Mouse (Mus musculus): ENCODE measurements at regions not wholly inside any gene's neighbourhood (a gene's known extent, or its start where the extent isn't known, plus 50 kb on each side); places are given as distances from the start of the nearest gene placed in this dataset.
"Not testable (repeated sequence)": the region's sequence is repeated elsewhere in the genome, so short reads cannot be mapped to it uniquely, and the experiment has no call there.

DNA sequence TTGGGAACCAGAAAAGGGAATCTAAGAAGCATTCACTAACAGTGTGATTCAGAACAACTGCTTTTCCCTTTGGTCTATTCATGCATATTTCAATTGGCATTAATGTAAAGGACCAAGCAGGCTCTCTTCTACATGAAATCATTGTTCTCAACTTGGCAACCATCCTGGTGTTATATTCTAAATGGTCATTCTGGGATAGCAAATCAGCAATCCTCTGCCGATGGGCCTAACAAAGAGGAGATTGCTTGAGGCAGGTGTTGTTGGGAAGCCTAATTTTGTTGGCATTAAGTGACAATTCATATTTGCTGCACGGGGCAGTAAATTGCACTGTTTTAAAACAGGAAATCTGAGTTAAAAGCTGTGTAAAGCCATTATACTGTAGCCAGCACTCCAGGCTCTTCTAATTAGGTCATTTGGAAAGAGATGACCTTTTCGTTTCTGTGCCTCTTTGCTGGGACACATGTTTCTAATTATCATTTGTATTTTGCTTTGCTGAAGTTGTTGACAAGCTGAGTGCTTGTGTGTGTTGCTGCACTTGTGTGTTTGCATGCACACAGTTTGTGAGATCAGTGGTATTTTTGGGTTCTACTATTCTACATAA lies 275.4 kb downstream of the Cetn3 start:
- no peak for DNase-seq (ENCODE audit: low spot score)

DNA sequence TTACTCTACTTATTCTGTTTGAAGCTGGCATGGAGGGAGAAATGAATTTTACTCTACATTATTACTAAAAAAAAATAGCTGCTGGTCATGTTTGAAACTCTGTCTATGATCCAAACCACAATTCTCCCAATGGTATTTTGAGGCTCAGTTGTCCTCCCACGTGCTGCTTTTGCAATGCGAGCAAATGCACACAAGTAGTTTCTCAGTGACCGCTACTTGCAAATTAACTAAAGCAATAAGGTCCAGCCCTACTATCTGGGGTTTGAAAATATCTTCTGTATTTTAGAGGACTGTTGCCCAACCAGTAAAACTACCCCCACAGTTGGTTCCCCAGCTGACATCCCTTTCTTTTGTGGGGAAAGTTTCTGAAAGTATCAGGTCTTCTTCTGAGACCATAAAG lies 276.0 kb downstream of the Cetn3 start:
- DNase-seq (ENCODE audit: low spot score) = no peak

DNA sequence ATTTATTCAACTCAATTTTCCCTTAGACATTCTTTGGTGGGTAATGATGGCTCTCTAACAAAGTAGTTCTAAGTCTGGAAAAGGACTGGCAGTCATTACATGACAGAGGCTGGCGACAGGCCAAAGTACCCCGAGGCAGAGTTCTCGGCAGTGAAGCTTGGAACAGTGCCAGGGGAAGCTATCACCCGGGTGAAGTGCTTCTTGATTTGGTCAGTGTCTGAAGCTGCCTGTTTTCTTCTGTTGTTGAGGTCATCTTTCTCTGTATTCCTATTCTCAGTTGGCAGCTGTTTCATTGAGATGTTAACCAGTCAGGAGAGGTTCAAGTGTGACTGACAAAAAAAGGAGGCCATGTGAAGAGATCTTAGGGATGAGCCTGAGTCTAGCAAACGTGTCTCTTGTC lies 276.6 kb downstream of the Cetn3 start:
- DNase-seq (ENCODE audit: low spot score) = no peak

DNA sequence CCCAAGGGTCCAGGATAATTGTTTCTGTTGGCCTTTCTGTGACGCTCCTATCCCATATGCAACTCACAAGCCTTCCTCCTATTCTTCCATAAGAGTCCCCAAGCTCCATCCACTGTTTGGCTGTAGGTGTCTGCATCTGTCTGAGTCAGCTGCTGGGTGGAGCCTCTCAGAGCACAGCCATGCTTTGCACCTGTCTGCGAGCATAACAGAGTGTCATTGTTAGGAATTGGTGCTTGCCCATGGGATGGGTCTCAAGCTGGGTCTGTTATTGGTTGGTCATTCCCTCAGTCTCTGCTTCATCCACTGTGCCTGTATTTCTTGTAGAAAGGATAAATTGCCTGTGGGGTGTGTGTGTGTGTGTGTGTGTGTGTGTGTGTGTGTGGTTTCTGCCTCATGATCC lies 281.0 kb downstream of the Cetn3 start:
- not testable (repeated sequence) for DNase-seq (ENCODE audit: low spot score)

DNA sequence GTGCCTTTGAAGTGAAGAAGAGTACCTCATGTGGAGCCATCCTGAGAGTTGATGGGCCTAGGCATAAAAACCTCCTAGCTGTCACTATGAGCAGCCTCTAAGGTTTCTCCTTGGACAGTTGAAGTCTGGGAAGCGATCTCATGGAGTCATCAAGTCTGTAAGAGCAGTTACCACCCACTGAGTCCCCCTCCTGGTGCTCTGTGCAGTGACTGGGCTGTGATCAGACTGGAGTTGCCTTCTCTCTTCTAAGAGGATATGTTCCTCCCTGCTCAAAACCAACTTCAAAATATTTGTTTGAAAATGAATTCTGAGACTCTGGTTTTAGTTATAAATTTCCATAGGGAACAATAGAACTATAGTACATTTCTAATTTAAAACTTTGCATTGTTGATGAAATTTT lies 283.3 kb downstream of the Cetn3 start:
- DNase-seq (ENCODE audit: low spot score) = no peak

DNA sequence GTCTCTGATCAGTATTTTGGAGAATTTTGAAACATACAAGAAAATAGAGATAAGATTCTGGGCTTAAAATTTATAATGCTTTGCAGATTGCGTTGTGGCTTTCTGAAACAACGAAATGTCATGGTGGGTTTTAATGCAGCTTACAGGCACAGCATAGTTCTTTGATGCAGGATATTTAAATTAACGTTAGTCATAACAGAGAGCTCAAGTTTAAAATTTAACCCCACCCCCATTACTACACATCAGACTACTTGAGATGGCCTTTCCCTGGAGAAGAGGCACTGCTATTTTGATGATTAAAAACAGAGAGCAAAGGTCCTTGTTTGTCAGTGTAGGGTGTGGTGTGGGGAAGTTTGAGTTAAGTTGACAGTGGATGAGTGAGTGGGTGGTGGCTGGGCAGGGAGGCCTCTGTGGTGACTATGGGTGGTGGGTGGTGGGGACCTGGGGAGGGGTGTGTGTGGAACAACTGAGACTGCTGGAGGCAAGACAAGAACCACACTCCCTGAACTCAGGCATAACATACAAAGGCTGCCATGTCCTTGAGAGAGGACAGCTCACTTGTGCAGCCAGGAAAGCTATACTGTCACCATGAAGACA lies 283.9 kb downstream of the Cetn3 start:
- no peak for DNase-seq (ENCODE audit: low spot score)

DNA sequence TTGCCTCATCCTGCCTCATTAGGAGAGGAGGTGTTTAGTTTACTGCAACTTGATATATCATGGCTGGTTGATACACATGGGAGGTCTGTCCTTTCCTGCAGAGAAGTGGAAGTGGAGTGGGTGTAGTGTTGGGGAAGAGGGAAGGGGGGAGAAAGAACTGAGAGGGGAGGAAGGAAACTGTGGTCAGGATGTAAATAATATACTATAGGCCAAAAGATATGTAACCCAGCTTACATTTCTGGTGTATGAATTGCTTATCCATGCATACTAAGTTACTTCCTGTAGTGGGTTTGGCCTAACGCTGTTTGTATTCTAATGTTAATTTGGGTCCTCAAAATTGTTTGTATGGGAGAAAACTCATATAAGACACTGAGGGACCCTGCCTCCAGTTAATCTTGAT lies 289.6 kb downstream of the Cetn3 start:
- DNase-seq (ENCODE audit: low spot score) = no peak

DNA sequence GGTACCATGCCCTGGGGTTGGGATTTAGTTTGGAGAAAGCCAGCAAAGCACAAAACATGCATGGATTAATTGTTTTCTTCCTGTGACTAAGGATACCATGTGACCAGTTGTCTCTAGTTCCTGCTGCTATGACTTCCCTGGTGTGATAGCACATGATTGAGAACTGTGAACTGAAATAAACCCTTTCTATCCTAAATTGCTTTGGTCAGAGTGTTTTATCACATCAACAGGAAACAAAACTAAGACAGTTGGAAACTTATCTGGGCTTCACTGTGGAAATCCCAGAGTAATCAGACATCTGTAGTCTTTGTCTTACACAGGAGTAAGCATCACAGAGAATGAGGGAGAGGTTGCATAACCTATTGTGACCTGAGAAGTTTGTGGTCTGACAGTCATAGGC lies 290.5 kb downstream of the Cetn3 start:
- DNase-seq (ENCODE audit: low spot score) = no peak

DNA sequence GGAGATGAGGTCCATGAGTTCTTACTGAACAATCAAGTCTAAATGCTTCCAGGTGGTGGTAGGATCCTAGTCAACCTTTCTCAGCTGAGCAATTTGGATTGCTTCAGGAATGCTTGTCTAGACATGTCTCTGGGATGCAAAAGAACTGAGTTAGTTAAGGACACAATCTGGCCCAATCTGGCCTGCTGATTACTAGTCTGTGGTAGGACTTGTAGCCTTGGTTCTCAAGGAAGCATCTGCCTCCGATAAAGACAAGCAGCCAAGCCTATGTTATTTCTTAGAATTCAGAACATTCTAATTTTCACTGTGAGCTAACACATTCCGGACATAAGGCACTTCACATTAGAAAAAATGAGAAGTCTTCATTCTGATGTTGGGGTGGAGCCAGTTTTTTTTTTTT lies 298.5 kb downstream of the Cetn3 start:
- no peak for DNase-seq (ENCODE audit: low spot score)

DNA sequence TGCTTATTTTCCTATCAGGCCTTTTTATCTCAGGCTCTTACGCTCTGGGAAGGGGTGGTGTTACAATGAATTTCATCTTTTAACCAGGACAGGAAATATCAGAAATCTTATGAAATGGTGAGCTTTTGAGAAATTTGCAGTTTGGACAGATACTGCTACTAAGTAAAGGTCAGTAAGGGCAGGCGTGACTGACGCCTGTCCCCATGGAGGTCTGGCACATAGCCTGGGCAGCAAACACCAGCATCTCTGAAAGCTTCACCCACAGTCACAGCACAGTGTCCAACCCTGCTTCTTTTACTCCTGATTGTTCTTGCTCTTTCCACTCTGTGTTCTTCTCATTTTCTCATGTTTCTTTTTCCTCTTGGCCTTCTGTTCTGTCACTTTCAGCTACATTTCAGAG lies 304.8 kb downstream of the Cetn3 start:
- DNase-seq (ENCODE audit: low spot score) = no peak

DNA sequence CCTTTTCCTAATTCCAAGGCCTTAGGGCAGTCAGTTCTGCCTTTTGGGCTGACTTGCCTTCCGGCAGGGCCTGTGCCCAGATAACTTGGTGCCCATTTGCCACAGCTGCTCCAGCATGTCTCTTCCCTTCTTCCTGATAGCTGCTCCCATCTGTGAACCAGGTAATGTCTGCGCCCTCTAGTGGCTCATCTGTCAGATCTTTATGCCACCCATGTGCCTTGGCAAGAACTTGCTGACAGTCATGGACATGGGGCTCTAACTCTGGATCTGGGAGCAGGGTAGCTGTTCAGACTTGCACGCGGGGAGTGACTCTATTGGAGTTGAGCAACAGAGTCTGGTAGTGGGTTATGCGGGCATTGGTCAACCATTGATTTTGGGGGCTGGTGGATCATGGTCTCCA lies 309.3 kb downstream of the Cetn3 start:
- DNase-seq (ENCODE audit: low spot score) = no peak

DNA sequence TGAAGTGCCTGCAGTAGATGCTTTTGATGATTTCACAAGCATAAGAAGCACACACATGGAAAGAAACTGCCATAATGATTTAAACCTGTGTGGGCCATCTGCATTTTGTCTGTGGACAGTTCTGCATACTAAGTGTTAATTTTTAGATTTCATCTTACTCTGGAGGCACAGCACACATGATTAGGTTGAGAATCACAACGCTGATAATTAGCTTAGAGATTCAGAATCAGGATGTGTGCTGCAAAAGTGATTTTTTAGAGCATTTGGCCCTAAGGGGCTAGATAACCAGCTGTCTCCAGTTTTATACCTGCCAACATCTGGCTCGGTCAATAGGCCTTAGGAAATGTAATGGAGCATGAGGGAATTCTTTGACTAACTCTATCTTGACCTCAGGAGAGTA lies 323.2 kb downstream of the Cetn3 start:
- DNase-seq (ENCODE audit: low spot score) = no peak

DNA sequence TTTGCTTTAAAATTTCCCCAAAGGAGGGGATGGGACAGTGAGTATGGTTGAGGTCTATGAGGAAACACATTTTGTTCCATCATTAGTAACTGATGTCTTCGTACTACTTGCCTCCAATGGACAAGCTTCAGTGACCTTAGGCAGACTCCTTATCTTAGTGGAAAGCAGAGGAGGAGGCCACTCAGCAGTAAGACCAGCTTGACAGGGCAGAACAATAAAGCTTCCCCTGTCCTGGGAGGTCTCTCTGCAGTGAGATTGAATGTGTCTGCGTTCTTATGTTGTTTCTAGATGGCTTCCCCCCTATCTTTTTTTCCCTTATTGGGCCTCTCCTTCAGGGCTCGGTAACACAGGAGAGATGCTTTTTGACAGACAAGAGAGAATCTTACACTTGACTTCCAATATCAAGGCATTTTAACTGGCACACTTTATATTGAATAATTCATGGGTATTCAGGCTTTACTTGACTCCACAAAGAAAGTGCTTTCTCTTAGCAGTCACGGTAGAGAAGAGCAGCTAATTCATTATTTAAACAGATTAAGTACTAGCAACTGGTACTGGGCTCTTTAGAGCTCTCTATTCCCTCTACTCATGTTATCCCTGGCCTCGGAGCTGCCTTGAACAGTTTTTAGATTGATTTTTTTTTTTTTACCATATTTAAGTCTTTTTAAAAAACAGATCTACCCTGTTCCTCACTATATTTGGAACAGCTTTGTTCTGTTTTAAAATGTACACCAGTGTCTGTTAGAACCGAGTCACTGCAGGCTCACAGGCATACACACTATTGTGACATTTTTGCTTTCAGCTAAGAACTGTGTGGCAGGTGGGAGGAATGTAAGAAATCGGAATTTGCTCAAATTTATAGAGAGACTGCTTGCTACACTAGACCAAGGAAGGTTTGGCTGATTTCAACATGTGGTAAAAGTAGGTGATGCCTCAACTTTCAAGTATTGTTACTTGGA lies 347.2 kb downstream of the Cetn3 start:
- DNase-seq (ENCODE audit: low spot score) = no peak
